Mouse (Mus musculus) lung, postnatal 4 days (tissue): Measurements from ENCODE around the gene Fndc3b.
"Not testable (repeated sequence)": the region's sequence is repeated elsewhere in the genome, so short reads cannot be mapped to it uniquely, and the experiment has no call there.

Experiments used
- DNase-seq, 2 experiments: peaks; one replicate each; pipeline ENCODE4 v3.0.0; 2021

The Fndc3b gene

GRCm38 (mm10) chr3:27458416-27458815 is 252.7 kb downstream of the Fndc3b start:
- DNase-seq: no peak

- DNase-seq: no peak
Measured at GRCm38 (mm10) chr3:27456514-27456913, 254.6 kb downstream of the Fndc3b start.

- no peak for DNase-seq
Measured at GRCm38 (mm10) chr3:27454402-27455195, 256.5 kb downstream of the Fndc3b start.

- DNase-seq: no peak
Measured at GRCm38 (mm10) chr3:27453453-27454098, 257.5 kb downstream of the Fndc3b start.

GRCm38 (mm10) chr3:27449447-27449846 is 261.7 kb downstream of the Fndc3b start:
- DNase-seq: no peak

GRCm38 (mm10) chr3:27448367-27448766 is 262.7 kb downstream of the Fndc3b start:
- DNase-seq: peak in 1 of 2 experiments; percentile 41

GRCm38 (mm10) chr3:27439704-27440103 is 271.4 kb downstream of the Fndc3b start:
- DNase-seq: no peak

- no peak for DNase-seq
Measured at GRCm38 (mm10) chr3:27435096-27435620, 275.9 kb downstream of the Fndc3b start.

- no peak for DNase-seq
Measured at GRCm38 (mm10) chr3:27432981-27433380, 278.1 kb downstream of the Fndc3b start.

- DNase-seq: no peak
Measured at GRCm38 (mm10) chr3:27430621-27431263, 280.4 kb downstream of the Fndc3b start.

- DNase-seq: no peak
Measured at GRCm38 (mm10) chr3:27427406-27427805, 283.7 kb downstream of the Fndc3b start.

GRCm38 (mm10) chr3:27424049-27424667 is 286.9 kb downstream of the Fndc3b start:
- DNase-seq: no peak

- DNase-seq: no peak
Measured at GRCm38 (mm10) chr3:27422521-27422920, 288.6 kb downstream of the Fndc3b start.

- DNase-seq: no peak
Measured at GRCm38 (mm10) chr3:27421980-27422379, 289.1 kb downstream of the Fndc3b start.

GRCm38 (mm10) chr3:27418602-27419001 is 292.5 kb downstream of the Fndc3b start:
- no peak for DNase-seq

- DNase-seq: no peak
Measured at GRCm38 (mm10) chr3:27416786-27417185, 294.3 kb downstream of the Fndc3b start.

GRCm38 (mm10) chr3:27413566-27413965 is 297.5 kb downstream of the Fndc3b start:
- no peak for DNase-seq

- no peak for DNase-seq
Measured at GRCm38 (mm10) chr3:27411286-27411685, 299.8 kb downstream of the Fndc3b start.

- no peak for DNase-seq
Measured at GRCm38 (mm10) chr3:27408564-27408963, 302.5 kb downstream of the Fndc3b start.

- no peak for DNase-seq
Measured at GRCm38 (mm10) chr3:27406440-27406839, 304.7 kb downstream of the Fndc3b start.

GRCm38 (mm10) chr3:27400996-27401395 is 310.1 kb downstream of the Fndc3b start:
- DNase-seq: not testable (repeated sequence)

GRCm38 (mm10) chr3:27389923-27390322 is 321.2 kb downstream of the Fndc3b start:
- no peak for DNase-seq

GRCm38 (mm10) chr3:27384836-27385235 is 326.3 kb downstream of the Fndc3b start:
- DNase-seq: no peak
